Mouse (Mus musculus) lung, postnatal 4 days (tissue): ENCODE data around the gene Irak4.

Source experiments
- DNase-seq, 2 experiments: peaks; one replicate each; pipeline ENCODE4 v3.0.0; 2021

Irak4 gene

DNA sequence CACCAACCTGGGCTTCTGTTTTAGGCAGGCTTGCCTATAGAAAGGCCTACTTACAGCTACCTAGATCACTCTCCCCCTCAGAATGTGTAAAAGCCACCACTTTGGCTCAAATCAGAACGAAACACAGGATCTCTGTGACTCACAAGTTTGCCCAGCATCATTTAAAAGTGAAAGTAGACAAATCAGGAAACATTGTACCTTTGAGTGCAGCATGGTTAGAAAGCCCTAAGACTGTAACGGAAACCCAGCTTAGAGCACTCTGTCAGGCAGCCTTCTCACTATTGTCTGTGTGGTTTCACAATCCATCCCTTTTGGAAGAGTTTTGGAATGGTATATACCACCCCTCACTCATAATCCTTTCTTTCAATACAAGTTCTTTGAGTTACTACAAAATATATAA, 21.5 kb downstream of the Irak4 start:
- no peak for DNase-seq

DNA sequence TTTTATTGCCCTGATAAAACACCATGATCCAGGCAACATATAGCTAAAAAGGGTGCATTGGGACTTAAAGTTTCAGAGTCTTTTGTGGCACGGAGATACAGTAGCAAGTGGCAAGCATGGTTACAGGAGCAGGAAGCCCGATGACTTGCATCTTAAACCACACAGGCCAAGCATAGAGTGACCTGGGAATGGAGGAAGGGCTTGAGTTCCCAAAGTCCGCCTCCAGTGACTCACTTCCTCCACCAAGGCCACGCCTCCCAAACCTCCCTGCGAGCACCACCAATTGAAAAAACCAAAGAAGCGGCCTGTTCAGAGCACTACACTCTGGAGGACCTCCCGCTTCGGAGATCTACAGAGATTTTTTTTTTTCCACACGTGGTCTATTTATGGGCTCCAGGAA, 22.4 kb downstream of the Irak4 start:
- no peak for DNase-seq

DNA sequence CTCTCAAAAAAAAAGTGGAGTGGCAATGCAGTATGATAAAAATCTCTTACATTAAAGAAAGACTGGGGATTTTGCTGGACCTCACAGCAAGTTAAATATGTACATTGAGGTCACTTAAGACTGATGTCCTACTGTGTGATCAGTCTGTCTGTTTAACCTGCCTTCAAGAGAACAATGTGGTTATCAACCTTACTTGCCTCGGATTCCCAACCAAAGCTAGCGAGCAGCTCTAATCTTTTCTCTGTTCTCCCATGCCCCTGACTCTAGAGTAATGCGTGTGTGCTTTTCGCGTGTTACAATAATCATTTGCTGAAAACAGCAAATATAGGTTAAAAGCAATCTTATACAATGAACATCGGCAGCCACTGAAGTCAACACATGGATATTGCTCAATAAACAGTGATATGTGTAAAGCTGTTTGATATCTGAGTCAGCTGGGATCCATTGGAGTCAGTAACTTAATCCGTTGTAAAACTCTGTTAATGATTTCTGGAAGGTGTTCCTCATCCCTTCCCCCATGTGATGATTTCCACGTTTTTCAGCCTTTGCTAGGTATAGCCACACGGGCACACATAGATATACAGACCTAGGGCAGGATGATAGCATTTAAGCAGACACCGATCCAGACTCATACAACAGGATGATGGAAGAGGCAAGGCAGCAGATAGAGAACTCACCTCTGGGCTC, 25.2 kb downstream of the Irak4 start:
- DNase-seq = no peak

DNA sequence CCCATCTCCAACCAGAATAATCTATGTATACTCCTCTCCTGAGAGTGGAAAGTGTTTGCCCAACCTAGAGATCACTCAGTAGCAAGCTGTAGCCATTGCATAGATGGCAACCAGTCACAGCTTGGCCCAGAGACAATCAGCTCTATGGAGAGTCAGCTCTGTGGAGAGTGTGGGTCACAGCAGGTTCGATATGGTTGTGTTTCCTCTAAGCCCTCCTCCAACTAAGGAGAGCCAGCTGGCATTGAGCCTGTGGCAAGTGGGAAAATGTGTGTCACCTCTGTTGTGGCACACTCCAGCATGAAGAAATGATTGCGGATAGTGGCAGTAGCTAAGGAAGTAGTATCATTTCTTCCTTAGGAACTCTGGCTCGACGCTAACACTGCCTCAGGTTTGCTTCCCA, 28.1 kb downstream of the Irak4 start:
- DNase-seq = no peak

DNA sequence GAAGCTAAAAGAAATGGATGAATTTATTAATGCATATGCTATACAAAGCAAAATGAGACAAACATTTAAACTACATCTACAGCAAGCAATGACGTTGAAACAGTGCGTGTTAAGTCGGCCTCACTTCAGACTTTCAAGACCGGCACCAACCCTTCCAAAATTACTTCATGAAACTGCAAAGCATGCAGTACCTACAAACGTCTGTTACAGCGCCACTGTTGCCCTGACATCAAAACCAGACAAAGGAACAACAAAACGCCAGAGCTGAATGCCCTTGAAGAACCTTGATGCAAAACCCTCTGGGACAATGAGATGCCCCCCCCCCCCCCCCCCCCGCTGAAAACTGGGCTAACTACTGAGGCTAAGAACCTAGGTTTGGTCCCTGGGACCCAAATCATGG, 29.3 kb downstream of the Irak4 start:
- DNase-seq = no peak

DNA sequence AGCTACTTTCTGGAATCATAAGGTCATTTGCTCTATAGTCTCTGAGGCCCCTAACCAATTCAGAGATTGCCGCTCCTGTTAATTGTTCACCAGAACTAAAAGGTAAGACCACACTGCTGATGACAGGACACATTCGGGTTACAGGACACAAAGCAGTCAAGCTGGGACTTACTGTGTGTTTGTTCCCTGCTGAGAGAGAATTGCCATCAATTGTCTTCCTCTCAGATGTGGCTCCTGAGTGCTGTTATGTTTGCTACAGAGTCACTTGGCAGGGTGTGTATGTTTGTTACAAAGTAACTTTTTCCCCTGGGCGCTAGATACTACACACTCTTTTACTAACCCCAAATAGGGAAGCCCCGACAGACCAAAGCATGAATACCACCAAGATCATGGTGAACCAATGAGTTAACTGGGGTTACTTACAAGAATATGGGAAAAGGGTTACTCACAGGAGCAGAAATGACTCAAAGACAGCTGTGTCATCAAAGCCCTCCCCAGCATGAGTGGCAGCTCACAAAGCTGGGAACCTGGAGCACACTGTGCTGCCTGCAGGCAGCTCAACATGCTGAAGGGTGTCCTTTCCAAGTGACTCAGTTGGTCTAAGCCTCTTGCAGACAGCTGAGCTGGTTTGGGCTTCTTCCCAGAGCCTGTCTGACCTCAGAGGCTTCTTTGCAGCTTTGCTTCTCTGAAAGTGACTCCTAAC, 31.3 kb downstream of the Irak4 start:
- DNase-seq = no peak

DNA sequence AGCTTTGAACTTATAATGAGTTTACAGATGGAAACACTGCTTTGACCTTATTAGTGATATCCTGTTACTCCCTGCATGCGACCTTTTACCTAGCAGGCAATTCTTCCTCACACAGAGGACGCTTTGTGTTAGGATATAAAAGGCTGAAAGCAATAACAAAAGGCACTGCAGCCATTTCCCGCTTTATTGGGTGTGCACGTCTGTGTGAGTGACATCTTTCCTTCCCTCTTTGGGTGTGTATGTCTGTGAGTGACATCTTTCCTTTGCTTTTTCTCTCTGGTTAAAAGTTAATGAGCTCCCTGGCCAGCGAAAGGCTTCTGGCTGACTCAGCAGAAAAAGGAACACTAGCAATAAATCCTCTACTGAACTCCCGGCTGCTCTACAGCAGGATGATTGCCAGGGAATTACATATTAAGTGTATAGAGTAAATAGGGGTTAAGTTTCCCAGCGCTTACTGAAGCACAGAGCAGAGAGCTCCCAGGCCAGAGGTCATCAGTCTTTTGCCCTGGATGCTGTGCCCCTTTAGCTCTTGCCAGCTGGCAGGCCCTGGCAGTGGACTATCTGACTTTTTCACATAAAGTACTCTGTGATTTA, 38.7 kb downstream of the Irak4 start:
- no peak for DNase-seq

DNA sequence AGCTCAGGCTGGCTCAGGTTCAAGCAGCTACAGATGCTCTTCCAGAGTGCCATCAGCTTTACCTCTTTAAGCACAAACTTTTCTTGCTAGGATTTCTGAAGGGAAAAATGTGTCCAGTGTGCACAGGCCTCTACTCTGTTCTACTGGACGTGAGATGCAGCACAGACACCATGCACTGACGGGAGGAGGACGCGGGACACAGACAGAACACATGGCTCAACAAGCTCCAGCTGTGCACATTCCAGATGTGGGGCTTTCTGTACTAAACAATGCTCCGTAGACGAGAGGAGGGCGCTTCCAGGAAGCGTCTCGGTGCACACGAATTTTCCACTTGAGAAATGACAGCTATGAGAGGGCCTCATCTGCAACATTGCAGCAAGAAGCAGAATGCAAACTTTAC, 39.7 kb downstream of the Irak4 start:
- DNase-seq = no peak

DNA sequence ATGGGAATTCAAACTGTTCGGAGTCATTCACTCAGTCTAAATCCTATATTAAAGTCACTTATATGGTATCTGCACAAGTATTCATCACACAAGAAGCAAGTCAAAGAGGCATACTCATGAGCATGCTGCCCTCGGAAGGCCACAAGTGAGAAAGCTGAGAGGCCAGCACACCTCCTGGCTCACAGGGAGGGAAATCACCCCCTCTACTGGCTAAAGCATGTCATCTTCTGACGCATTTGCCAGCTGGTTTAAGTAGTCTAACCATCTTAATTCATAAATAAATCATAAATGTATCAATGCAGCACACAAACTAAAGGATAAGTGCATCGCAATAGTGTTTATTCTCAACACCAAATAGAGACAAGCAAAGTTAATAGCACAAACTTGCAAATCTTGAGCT, 41.3 kb downstream of the Irak4 start:
- DNase-seq = no peak

DNA sequence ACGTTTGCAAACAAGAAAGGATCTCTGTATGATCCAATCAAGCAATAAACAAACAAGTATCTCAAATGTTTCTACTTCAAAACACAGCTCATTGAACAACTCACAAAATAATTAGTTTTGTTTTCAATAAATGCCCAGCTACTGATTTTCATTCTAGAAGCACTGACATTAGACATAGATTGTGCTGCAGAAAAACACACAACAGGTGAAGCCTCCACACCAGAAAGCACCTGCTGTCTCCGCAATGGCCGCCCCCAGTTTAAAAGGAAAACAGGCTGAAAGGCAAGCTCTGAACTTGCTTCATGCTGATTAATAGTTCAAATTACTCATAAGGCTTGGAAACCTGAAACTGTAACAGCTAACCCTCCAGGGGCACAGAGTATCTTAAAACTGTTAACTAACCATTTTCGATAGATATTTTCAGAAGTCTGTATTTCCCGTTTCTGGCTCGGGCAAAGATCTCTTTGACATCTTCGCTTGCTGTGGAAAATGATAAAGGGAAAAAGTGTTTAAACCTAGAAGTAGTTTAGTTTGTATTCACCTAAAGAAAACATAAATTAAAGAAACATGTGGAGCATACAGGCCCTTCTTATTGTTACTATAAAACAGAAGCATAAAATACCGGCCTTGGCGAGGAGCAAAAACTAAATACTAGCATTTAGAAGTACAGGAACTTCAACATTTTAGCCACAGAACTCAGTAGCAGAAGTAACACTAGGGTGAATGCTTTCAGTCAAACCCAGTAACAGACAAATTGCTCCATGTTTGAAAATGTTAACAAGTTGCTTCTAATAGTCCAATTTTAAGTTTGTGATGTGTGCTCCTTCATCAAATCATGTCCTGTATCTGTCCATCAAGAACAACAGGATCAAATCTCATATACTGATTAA, 44.6 kb downstream of the Irak4 start:
- DNase-seq = peak in 1 of 2 experiments; percentile 2

DNA sequence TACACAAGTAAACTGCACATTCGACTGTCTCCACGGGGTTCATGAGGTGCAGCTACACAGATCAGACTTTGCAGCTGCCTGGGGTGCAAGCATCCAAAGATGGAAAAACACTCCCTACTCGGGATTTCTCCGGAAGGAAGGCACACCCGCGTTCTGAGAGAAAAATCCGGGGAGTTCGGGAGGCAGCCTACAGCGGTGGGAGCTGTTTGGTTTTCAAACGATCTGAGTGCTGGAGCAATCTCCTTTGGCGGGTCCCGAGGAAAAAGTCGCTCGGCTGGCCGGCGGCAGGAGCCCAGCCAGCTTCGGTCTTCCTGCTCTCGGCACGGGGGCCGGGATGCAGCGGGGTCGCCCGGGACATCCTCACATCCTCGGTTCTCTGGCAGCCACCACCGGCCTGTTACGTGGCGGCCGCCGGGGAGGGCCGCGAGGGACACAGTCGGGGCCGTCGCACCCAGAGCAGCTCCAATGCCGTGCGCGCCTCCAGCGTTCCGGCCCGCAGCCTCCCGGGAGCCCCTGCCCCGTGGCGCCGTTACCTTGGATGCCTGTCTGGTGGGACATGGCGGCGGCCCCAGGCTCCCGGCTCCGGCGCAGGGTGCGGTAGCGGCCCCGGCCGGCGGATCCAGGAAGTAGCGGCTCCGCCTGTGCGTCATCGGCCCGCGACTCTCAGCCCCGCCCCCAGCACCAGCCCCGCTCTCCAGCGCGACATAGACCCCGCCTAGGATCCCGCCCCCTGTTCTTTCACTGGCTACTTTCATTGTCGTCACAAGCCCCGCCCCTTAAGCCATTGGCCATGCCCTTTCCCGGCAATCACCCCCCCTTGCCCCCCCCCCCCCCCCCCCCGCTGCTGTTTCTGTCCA, 46.0 kb downstream of the Irak4 start, which contains the start of gene Twf1:
Gene Twf1, minus strand, starts transcription at position 671 of the 857 bp plus-strand sequence.
- DNase-seq = peak; percentile 98 to 99

DNA sequence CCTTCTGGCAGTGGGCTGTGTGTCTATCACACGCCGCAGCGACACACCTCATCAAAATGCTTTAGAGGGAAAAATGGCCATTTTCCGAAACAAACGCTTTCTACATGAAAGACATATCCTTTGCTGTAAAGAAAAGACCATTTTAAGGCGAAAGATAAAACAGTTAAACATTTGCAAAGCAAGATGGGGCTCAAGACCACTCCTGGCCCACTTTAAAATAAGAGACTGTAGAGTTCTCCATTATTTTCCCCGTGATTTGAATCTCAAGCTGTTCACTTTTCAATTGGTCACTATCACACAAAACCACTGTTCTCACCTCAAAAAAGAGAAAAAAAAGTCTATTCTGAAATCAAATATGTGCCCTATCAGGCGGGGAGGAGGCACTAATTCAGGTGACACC, 46.6 kb downstream of the Irak4 start:
- DNase-seq = no peak

DNA sequence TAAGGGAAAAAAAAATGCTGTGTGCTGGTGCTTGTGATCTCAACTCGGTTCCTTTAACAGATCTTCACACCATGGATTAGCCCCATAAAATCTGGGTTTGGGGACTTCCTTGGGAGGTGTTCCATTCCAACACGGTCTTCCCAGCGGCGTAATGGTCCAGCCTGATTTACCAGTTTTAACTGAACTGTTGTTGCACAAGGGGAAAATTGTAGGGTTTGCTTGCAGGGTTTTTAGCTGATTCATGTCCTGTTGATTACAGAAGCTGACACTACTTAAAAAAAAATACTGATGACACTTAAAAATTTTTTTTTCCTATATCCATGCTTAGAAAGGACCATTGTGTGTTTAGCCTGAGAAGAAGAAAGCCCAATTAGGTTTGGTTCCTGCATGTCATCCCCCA, 47.9 kb downstream of the Irak4 start:
- peak in 1 of 2 experiments; percentile 3 for DNase-seq

DNA sequence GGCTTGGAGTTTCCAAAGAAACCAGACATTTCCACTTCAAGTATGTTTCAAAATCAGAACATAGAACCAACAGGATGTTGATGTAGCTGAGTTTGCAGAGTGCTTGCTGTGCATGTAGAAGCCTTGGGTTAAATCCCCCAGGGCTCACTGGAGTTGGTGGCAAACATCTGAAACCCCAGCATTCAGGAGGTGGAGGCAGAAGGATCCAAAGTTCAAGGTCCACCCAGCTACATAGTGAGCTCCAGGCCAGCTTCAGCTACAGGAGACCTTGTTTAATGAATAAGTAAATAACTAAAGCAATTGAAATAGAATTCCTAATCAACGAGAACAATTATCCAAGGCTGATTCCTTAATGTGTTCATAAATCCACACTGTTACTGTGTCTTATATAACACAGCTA, 50.1 kb downstream of the Irak4 start:
- DNase-seq = no peak

DNA sequence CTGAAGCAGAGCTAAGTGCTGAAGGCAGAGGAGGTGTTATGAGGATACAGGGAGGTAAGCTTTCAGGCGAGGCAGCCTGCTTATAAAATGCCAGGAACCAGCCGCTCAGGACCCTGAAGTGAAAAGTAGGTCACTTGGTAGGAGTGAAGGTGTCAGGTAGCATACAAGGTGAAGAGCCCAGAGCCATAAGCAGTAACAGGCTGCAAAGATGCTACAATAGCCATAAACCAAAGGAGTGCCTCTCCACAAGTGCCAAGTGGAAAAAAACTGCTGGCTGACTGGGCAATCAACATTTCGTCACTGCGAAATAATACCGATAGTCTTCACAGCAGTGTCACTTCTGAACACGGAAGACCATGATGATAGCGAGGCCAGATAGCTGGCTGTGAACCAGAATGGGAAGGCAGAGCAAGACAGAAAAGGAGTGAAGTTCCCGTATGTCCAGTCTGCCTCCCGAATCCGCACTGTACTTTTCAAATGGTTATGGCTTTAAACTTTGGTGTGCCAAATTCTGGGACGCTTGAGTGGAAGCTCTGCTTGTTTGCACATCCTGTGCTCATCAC, 56.8 kb downstream of the Irak4 start:
- DNase-seq = no peak

DNA sequence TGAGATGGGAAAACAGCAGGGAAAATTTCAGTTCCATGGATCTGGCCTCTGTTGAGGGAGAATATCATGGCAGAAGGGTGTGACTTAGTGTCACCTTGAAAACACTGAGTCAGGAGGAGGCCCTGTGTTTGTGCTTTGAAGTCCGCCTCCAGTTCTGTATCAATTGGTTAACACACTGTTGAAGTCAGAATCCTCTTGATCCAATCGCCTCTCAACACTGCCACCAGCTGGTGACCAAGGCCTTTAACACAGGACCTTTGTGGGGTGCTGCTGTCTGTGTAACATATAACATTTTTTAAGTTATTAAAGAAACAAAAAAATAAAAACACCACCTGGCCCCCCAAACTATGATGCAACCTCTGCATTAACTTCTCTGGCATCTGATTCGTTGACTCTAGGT, 57.9 kb downstream of the Irak4 start:
- peak; percentile 36 to 65 for DNase-seq

DNA sequence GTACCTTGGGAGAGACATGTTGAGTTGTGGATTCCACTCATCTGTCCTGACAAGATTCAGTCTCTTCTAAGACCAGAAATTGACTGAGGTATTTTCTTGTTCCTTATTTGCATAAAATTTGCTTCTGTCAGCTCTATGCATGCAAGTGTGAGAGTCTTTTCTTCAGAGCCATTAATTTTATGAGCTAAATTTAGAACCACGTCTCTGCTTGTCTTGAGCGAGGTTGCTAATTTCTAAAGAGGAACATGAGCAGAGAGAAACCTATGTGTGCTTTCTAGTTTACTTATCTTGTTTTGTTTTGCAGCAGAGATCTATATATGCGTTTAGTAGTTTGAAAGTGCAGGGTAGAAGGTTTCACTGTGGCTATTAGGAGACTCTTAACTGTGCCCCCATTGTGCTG, 59.0 kb downstream of the Irak4 start:
- DNase-seq = no peak

DNA sequence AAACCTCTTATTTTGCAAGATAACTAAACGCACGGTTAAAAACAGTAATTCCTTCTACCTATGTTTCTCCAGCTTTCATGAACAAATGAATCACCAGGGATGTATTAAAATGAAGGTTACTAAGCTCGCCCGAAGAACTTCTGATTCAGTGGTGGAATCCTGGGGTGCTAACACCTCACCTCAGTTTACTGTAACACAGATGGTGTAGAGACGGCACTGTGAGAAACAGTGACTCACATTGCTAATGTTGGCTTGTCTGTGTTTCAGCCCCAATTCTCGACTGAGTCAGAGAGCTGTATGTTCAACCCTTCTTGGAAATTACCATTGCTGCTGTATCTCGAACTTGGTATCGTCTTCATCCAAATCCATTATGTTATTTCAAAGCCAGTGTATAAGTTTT, 64.3 kb downstream of the Irak4 start:
- DNase-seq = no peak

DNA sequence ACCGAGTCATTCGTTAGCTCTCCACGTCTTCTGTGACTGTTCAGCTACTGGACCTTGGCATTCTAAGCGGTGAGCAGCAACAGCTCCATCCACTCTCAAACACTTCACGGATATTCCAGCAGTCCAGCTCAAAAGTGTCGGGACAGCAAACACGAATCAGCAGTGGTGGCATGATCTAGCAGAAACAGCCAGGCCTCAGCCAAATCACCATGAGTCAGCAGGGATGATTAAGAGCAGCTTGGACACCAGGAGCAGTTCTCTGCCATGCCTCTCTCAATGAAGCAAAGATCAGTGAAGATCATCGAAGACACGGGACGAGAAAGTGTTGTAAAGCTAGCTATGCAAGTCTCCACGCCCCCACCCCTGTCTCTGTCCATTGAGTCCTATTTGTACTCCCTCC, 72.6 kb downstream of the Irak4 start:
- no peak for DNase-seq

DNA sequence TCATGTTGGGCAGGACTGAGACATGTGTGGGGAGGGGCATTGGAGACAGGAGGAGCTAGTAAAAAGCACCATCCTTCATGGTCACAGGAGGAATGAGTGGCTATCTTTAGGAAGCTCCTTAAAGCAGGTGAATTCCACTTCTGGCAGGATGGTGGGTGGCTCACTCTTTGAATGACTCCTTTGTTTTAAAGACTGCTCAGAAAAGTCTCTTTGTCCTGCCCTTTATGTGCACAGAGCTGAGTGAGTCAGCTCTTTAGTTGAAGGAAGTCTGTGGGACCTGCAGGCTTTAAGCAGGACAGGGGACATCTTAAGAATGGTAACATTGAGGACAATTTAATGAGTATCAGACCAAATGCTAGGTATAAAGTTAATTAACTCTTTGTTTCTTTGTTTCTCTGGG, 77.5 kb downstream of the Irak4 start:
- no peak for DNase-seq

DNA sequence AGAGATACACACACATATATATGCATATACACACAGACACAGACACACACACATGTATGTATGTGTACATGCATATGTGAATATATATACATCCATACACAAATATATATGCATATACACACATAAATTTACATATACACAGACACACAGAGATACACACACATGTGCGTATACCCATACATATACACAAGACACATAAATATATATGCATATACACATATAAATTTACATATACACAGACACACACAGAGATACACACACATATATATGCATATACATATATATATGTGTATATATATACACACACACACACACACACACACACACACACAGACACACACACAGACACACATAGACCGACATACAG, 85.0 kb downstream of the Irak4 start:
- no peak for DNase-seq
